Mouse (Mus musculus): ENCODE data around the gene Btbd9. TPM values are rescaled to one million over a fixed set of nuclear protein-coding genes. Genes with fewer than 3 reads are reported as not detected.
A peak's percentile ranks its signal among the peaks of the same experiment; 100 is the strongest.

Gene Btbd9
- polyA plus RNA-seq, 1 experiment = 21.6 TPM

- no peaks in the 10 kb centered on the region for H3K4me1 ChIP-seq (ENCODE audit: control insufficient read depth, insufficient read depth, low read length)
- H3K27ac ChIP-seq (ENCODE audit: insufficient read depth, low read length) = no peak overlapping the region
- no peak overlapping the region for H3K9ac ChIP-seq (ENCODE audit: low read depth, poor library complexity, severe bottlenecking)
- H3K4me3 ChIP-seq (ENCODE audit: low read depth, low read length) = no peak overlapping the region
- no peak for TF ChIP-seq EP300 (IDR thresholded peaks at IDR 0.05; ENCODE audit: insufficient read depth, low read depth, low read length)
- TF ChIP-seq CTCF (IDR thresholded peaks at IDR 0.05; ENCODE audit: low read depth, low read length) = no peak
- no peak for TF ChIP-seq POLR2A (IDR thresholded peaks at IDR 0.05; ENCODE audit: insufficient read depth, low read length)
- H3K36me3 ChIP-seq (ENCODE audit: control insufficient read depth, insufficient read depth, low read length, poor library complexity, severe bottlenecking) = no peaks in the 10 kb centered on the region
- no peaks in the 10 kb centered on the region for H3K9me3 ChIP-seq (replicated peaks; ENCODE audit: control insufficient read depth, insufficient read depth, low read length, poor library complexity, severe bottlenecking)
- H3K27me3 ChIP-seq (ENCODE audit: control insufficient read depth, insufficient read depth, low read length, poor library complexity, severe bottlenecking) = no peaks in the 10 kb centered on the region
Observed at GRCm38 (mm10) chr17:30459706-30460105, 116.6 kb downstream of the Btbd9 start.

- TF ChIP-seq CTCF (IDR thresholded peaks at IDR 0.05; ENCODE audit: low read depth, low read length) = no peak
- TF ChIP-seq POLR2A (IDR thresholded peaks at IDR 0.05; ENCODE audit: insufficient read depth, low read length) = no peak
- TF ChIP-seq EP300 (IDR thresholded peaks at IDR 0.05; ENCODE audit: insufficient read depth, low read depth, low read length) = no peak
- H3K36me3 ChIP-seq (ENCODE audit: control insufficient read depth, insufficient read depth, low read length, poor library complexity, severe bottlenecking) = no peaks in the 10 kb centered on the region
- no peaks in the 10 kb centered on the region for H3K27me3 ChIP-seq (ENCODE audit: control insufficient read depth, insufficient read depth, low read length, poor library complexity, severe bottlenecking)
- no peaks in the 10 kb centered on the region for H3K4me1 ChIP-seq (ENCODE audit: control insufficient read depth, insufficient read depth, low read length)
- no peak overlapping the region for H3K27ac ChIP-seq (ENCODE audit: insufficient read depth, low read length)
- H3K9ac ChIP-seq (ENCODE audit: low read depth, poor library complexity, severe bottlenecking) = no peak overlapping the region
- no peaks in the 10 kb centered on the region for H3K9me3 ChIP-seq (replicated peaks; ENCODE audit: control insufficient read depth, insufficient read depth, low read length, poor library complexity, severe bottlenecking)
- no peak overlapping the region for H3K4me3 ChIP-seq (ENCODE audit: low read depth, low read length)
Observed at GRCm38 (mm10) chr17:30458926-30459325, 117.4 kb downstream of the Btbd9 start.

- H3K9me3 ChIP-seq (replicated peaks; ENCODE audit: control insufficient read depth, insufficient read depth, low read length, poor library complexity, severe bottlenecking) = no peaks in the 10 kb centered on the region
- no peak overlapping the region for H3K27ac ChIP-seq (ENCODE audit: insufficient read depth, low read length)
- no peak for TF ChIP-seq EP300 (IDR thresholded peaks at IDR 0.05; ENCODE audit: insufficient read depth, low read depth, low read length)
- no peak for TF ChIP-seq CTCF (IDR thresholded peaks at IDR 0.05; ENCODE audit: low read depth, low read length)
- no peak for TF ChIP-seq POLR2A (IDR thresholded peaks at IDR 0.05; ENCODE audit: insufficient read depth, low read length)
- H3K4me3 ChIP-seq (ENCODE audit: low read depth, low read length) = no peak overlapping the region
- no peak overlapping the region for H3K9ac ChIP-seq (ENCODE audit: low read depth, poor library complexity, severe bottlenecking)
- H3K36me3 ChIP-seq (ENCODE audit: control insufficient read depth, insufficient read depth, low read length, poor library complexity, severe bottlenecking) = no peaks in the 10 kb centered on the region
- no peaks in the 10 kb centered on the region for H3K4me1 ChIP-seq (ENCODE audit: control insufficient read depth, insufficient read depth, low read length)
- H3K27me3 ChIP-seq (ENCODE audit: control insufficient read depth, insufficient read depth, low read length, poor library complexity, severe bottlenecking) = no peaks in the 10 kb centered on the region
Observed at GRCm38 (mm10) chr17:30458301-30458700, 118.0 kb downstream of the Btbd9 start.

- no peaks in the 10 kb centered on the region for H3K4me1 ChIP-seq (ENCODE audit: control insufficient read depth, insufficient read depth, low read length)
Observed at GRCm38 (mm10) chr17:30457486-30457885, 118.8 kb downstream of the Btbd9 start.

GRCm38 (mm10) chr17:30456293-30456692 is 120.0 kb downstream of the Btbd9 start:
- no peak overlapping the region for H3K4me3 ChIP-seq (ENCODE audit: low read depth, low read length)
- no peak overlapping the region for H3K27ac ChIP-seq (ENCODE audit: insufficient read depth, low read length)
- H3K9me3 ChIP-seq (replicated peaks; ENCODE audit: control insufficient read depth, insufficient read depth, low read length, poor library complexity, severe bottlenecking) = no peaks in the 10 kb centered on the region
- no peaks in the 10 kb centered on the region for H3K27me3 ChIP-seq (ENCODE audit: control insufficient read depth, insufficient read depth, low read length, poor library complexity, severe bottlenecking)
- no peak for TF ChIP-seq CTCF (IDR thresholded peaks at IDR 0.05; ENCODE audit: low read depth, low read length)
- TF ChIP-seq EP300 (IDR thresholded peaks at IDR 0.05; ENCODE audit: insufficient read depth, low read depth, low read length) = no peak
- TF ChIP-seq POLR2A (IDR thresholded peaks at IDR 0.05; ENCODE audit: insufficient read depth, low read length) = no peak
- no peaks in the 10 kb centered on the region for H3K4me1 ChIP-seq (ENCODE audit: control insufficient read depth, insufficient read depth, low read length)
- no peaks in the 10 kb centered on the region for H3K36me3 ChIP-seq (ENCODE audit: control insufficient read depth, insufficient read depth, low read length, poor library complexity, severe bottlenecking)
- H3K9ac ChIP-seq (ENCODE audit: low read depth, poor library complexity, severe bottlenecking) = no peak overlapping the region

More at GRCm38 (mm10) chr17:30457486-30457885, 118.8 kb downstream of the Btbd9 start:
- no peaks in the 10 kb centered on the region for H3K36me3 ChIP-seq (ENCODE audit: control insufficient read depth, insufficient read depth, low read length, poor library complexity, severe bottlenecking)
- no peak overlapping the region for H3K27ac ChIP-seq (ENCODE audit: insufficient read depth, low read length)
- no peak overlapping the region for H3K4me3 ChIP-seq (ENCODE audit: low read depth, low read length)
- no peaks in the 10 kb centered on the region for H3K9me3 ChIP-seq (replicated peaks; ENCODE audit: control insufficient read depth, insufficient read depth, low read length, poor library complexity, severe bottlenecking)
- no peaks in the 10 kb centered on the region for H3K27me3 ChIP-seq (ENCODE audit: control insufficient read depth, insufficient read depth, low read length, poor library complexity, severe bottlenecking)
- no peak overlapping the region for H3K9ac ChIP-seq (ENCODE audit: low read depth, poor library complexity, severe bottlenecking)
- TF ChIP-seq POLR2A (IDR thresholded peaks at IDR 0.05; ENCODE audit: insufficient read depth, low read length) = no peak
- TF ChIP-seq EP300 (IDR thresholded peaks at IDR 0.05; ENCODE audit: insufficient read depth, low read depth, low read length) = no peak
- no peak for TF ChIP-seq CTCF (IDR thresholded peaks at IDR 0.05; ENCODE audit: low read depth, low read length)

- no peak for TF ChIP-seq POLR2A (IDR thresholded peaks at IDR 0.05; ENCODE audit: insufficient read depth, low read length)
- TF ChIP-seq CTCF (IDR thresholded peaks at IDR 0.05; ENCODE audit: low read depth, low read length) = peak; percentile 50
Observed at GRCm38 (mm10) chr17:30454862-30455243, 121.4 kb downstream of the Btbd9 start.

More at GRCm38 (mm10) chr17:30454862-30455243, 121.4 kb downstream of the Btbd9 start:
- no peaks in the 10 kb centered on the region for H3K9me3 ChIP-seq (replicated peaks; ENCODE audit: control insufficient read depth, insufficient read depth, low read length, poor library complexity, severe bottlenecking)
- H3K4me3 ChIP-seq (ENCODE audit: low read depth, low read length) = no peak overlapping the region
- H3K36me3 ChIP-seq (ENCODE audit: control insufficient read depth, insufficient read depth, low read length, poor library complexity, severe bottlenecking) = no peaks in the 10 kb centered on the region
- H3K4me1 ChIP-seq (ENCODE audit: control insufficient read depth, insufficient read depth, low read length) = no peaks in the 10 kb centered on the region
- H3K27ac ChIP-seq (ENCODE audit: insufficient read depth, low read length) = no peak overlapping the region
- no peak overlapping the region for H3K9ac ChIP-seq (ENCODE audit: low read depth, poor library complexity, severe bottlenecking)
- H3K27me3 ChIP-seq (ENCODE audit: control insufficient read depth, insufficient read depth, low read length, poor library complexity, severe bottlenecking) = no peaks in the 10 kb centered on the region
